Mouse (Mus musculus) adrenal gland, adult 2 months (tissue): ENCODE measurements around the gene Map1a. TPM values are rescaled to one million over a fixed set of nuclear protein-coding genes. Genes with fewer than 3 reads are reported as not detected.

ENCODE experiments used
- DNase-seq: peaks from one replicate; pipeline ENCODE4 v3.0.0; 2021
- polyA plus RNA-seq: library from polyadenylated mRNA; depleted of rRNA; stranded (reverse); fragments of >200 nt; gene quantifications from 2 replicates; pipeline ENCODE4 v1.2.3, GENCODE M21; 2012; rRNA removed
- total RNA-seq, 2 experiments: library from RNA; stranded (reverse); gene quantifications; 2 replicates each; pipeline ENCODE4 v1.2.3; 2021

Gene Map1a
- total and polyA plus RNA-seq, 3 experiments, result 2.4 to 12.1 (median 5.1) TPM

DNA sequence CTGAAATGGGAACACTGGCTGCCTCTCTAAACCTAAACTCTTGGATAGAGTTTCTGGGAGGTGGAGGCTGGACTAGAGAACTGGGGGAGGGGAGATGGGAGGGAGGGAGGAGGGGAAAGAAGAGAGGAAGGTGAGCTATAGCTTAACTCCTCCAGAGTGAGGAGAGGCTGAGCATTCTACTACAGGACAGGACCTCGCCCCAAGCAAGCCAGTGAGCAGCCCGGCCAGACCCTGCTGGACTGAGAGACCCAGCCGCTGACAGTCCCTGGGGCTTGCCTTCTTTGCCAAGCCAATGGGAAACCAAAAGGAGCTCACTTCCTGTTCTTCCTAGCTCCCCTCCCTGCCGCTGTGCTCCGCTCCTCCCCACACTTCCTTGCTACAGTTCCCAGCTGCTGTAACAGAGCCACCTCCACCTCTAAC, 19.6 kb downstream of the Map1a start:
- DNase-seq, result peak; percentile 24

DNA sequence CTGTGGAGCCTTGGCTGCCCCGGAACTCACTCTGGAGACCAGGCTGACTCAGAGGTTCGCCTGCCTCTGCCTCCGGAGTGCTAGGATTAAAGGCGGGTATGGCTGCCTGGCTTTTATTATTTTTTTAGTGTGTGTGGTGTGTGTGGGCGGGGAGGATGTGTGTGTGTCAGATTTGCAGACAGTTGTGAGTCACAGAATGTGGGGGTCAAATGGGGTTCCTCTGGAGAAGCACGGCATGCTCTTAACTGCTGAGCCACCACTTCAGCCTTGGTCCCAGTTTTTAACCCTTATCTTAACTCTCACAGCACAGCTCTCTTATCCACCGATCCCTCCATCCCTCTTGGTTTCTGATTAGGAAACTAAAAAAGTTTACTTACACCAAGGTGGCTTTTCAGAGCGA, 26.9 kb downstream of the Map1a start:
- DNase-seq, result no peak

GRCm38 (mm10) chr2:121323041-121323440, 33.6 kb downstream of the Map1a start:
- no peak for DNase-seq

DNA sequence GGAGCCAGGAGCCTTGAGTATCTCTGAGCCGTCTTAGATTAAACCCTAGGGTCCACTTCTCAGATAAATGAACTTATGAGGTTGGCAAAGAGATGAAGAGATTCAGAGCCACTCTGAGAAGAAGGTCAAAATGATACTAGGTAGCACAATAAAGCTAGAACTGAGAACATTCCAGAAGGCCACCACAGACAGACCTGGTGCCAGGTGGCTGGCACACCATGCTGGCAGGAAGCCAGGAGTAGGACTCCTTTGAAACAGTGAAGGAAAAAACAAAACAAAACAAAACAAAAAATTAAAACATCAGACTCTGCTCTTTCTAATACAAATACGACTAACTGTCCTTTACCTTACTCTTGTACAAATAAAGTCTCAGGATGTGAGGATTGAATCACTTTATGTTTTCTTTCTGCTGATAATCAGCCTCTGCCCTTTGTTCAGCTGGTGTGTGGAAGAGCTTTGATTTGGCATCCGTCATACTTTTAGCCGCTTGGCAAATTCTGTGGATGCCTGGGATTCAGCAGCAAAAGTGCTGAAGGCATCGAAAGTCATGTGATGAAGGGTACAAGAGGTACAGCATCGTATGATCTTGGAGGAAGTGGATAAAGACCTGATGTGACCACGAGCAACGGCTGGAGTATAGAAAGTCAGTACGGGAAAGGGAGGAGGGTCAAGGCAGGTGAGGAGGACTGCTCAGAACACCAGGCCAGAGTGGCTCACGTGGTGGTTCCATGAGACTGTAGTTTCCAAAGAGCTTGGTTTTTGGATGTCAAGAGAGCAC, 34.5 kb downstream of the Map1a start:
- DNase-seq, result no peak

GRCm38 (mm10) chr2:121329492-121329891, 40.1 kb downstream of the Map1a start:
- DNase-seq, result no peak

- no peak for DNase-seq
Measured at GRCm38 (mm10) chr2:121339057-121339456, 49.7 kb downstream of the Map1a start.

DNA sequence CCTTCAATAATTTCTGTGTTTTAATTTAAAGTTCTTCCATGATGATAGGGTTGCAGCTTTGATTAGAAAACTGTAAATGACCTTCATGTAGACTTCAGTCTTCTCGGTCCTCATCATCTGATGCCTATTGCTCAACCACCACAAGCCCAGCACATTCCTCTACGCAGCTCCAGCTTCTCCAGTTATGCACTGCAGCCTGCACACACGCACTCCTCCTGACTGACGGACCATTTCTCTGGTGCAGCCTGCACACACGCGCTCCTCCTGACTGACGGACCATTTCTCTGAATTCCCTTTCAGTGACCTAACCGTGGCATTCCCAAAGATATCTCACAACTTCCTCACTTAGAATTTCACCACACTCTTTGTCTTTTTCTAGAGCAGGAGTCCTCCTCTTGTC, 63.8 kb downstream of the Map1a start:
- peak; percentile 25 for DNase-seq

GRCm38 (mm10) chr2:121354378-121354777, 65.0 kb downstream of the Map1a start:
- no peak for DNase-seq

DNA sequence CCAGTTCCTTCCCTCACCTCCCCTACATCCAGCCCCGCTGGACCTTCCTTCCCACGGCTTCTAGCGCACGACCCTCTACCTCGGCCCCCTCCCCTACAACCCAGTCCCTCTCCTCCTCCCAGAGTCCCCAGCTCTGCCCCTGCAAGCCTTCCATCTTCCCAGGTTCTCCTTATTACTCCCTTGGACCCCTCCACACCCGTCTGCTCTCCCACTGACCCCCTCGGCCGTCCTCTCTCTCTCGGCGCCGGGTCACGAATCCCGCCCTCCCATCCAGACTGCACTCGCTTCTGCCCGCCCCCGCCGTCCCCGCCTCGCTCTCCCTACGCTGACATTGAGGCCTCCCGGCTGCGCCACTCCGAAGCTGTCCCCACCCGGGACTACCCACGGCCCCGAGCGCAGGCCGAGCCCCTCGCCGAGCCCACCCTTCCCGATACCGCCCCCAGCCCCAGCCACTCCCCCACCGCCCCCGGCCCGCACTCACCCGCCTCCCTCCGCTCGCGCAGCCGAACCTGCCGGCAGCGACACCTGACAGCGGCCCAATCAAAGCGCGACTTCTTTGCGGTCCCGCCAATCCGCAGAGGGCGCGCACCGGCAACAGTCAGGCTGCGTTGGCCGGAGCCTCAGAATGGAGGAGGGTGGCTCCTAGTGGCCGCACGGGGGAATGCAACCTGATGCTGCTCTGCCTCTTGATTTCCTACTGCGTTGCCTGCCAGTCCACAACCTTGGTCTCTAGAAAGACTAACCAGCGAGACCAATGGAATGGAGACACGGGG, 65.6 kb downstream of the Map1a start, which contains the start of gene Ppip5k1:
TSS of gene Ppip5k1 (minus strand) at position 577 of the 773 bp plus-strand sequence.
- DNase-seq, result peak; percentile 98

DNA sequence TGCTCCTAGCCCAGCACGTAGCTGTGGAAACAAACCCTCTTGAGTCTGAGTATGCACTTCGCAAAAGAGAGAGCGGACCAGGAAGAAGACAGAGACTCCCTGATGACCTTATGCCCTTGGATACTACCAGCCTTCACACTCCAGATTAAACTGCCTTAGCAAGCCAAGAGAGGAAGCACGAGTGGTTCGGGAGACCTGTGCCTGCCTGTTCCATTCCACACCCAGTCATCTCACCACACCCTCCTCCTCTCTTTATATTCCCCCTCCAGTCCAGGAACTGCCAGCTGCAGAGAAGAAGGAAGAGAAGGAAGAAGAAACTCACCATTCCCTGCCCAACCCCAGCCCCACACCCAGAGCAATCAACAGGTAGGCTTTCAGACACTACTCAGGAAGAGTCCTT, 68.1 kb downstream of the Map1a start, which contains the start of gene Ckmt1:
TSS of gene Ckmt1 (plus strand) at position 221 of the 400 bp plus-strand sequence.
- no peak for DNase-seq

- no peak for DNase-seq
Measured at GRCm38 (mm10) chr2:121357961-121358360, 68.6 kb downstream of the Map1a start.

- DNase-seq, result peak; percentile 56
Measured at GRCm38 (mm10) chr2:121358381-121358780, 69.0 kb downstream of the Map1a start.

DNA sequence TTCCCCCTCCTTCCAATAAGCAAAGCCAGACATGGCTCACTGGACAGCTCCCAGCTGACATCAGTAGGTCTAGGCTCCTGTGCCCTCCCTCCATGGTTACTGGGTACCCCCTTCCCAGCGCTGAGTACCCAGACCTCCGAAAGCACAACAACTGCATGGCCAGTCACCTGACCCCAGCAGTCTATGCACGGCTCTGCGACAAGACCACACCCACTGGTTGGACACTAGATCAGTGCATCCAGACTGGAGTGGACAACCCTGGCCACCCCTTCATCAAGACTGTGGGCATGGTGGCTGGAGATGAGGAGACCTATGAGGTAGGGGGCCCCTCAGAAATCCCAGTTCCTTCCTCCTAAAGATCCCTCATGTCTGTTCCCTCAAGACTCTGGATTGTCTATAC, 70.1 kb downstream of the Map1a start:
- no peak for DNase-seq

Other genes starting within 250 kb of the Map1a start
- gene Tgm5, start 203.8 kb upstream of the Map1a start, total RNA-seq, result under 1 TPM in 1 of 2 experiments, not detected in 1; 0.12 TPM
- not detected in 2 replicates for gene Tgm5, start 203.8 kb upstream of the Map1a start, polyA plus RNA-seq
- not detected for gene Tgm7, start 179.8 kb upstream of the Map1a start, total RNA-seq
- not detected in 2 replicates for gene Tgm7, start 179.8 kb upstream of the Map1a start, polyA plus RNA-seq
- 10 to 100 TPM; 19.1 to 20.6 TPM for gene Adal, start 149.2 kb upstream of the Map1a start, total RNA-seq
- gene Adal, start 149.2 kb upstream of the Map1a start, polyA plus RNA-seq, result 11.7 and 12.8 TPM in 2 replicates
- 10 to 100 TPM in 1 of 2 experiments, 1 to 10 TPM in 1; 7.0 to 11.8 TPM for gene Lcmt2, start 148.9 kb upstream of the Map1a start, total RNA-seq
- gene Lcmt2, start 148.9 kb upstream of the Map1a start, polyA plus RNA-seq, result 17.9 and 18.1 TPM in 2 replicates
- 10 to 100 TPM; 38.6 to 42.4 TPM for gene Tubgcp4, start 118.9 kb upstream of the Map1a start, total RNA-seq
- 28.4 and 42.1 TPM in 2 replicates for gene Tubgcp4, start 118.9 kb upstream of the Map1a start, polyA plus RNA-seq
- gene Zscan29, start 118.5 kb upstream of the Map1a start, total RNA-seq, result 10 to 100 TPM; 13.5 to 19.6 TPM
- gene Zscan29, start 118.5 kb upstream of the Map1a start, polyA plus RNA-seq, result 2.6 and 3.1 TPM in 2 replicates
- gene Trp53bp1, start 18.2 kb upstream of the Map1a start, total RNA-seq, result 10 to 100 TPM; 52.2 to 67.9 TPM
- gene Trp53bp1, start 18.2 kb upstream of the Map1a start, polyA plus RNA-seq, result 25.1 and 33.4 TPM in 2 replicates
- gene Ppip5k1, start 65.8 kb downstream of the Map1a start, total RNA-seq, result 10 to 100 TPM; 51.4 to 56.9 TPM
- 36.7 and 41.0 TPM in 2 replicates for gene Ppip5k1, start 65.8 kb downstream of the Map1a start, polyA plus RNA-seq
- gene Ckmt1, start 68.1 kb downstream of the Map1a start, total RNA-seq, result 10 to 100 TPM in 1 of 2 experiments, 1 to 10 TPM in 1; 6.9 to 14.2 TPM
- 9.2 and 11.5 TPM in 2 replicates for gene Ckmt1, start 68.1 kb downstream of the Map1a start, polyA plus RNA-seq
- under 1 TPM in 1 of 2 experiments, not detected in 1; 0.31 TPM for gene Strc, start 97.6 kb downstream of the Map1a start, total RNA-seq
- gene Strc, start 97.6 kb downstream of the Map1a start, polyA plus RNA-seq, result 0.07 and 0.16 TPM in 2 replicates
- 100 to 1,000 TPM; 385 to 421 TPM for gene Pdia3, start 124.2 kb downstream of the Map1a start, total RNA-seq
- 1,644 and 2,044 TPM in 2 replicates for gene Pdia3, start 124.2 kb downstream of the Map1a start, polyA plus RNA-seq
- 1 to 10 TPM; 1.5 to 2.4 TPM for gene Catsper2, start 124.2 kb downstream of the Map1a start, total RNA-seq
- gene Catsper2, start 124.2 kb downstream of the Map1a start, polyA plus RNA-seq, result 0.65 and 0.95 TPM in 2 replicates
- gene Ell3, start 154.7 kb downstream of the Map1a start, total RNA-seq, result under 1 TPM; 0.35 to 0.63 TPM
- gene Ell3, start 154.7 kb downstream of the Map1a start, polyA plus RNA-seq, result 0.20 and 0.23 TPM in 2 replicates
- 100 to 1,000 TPM; 272 to 371 TPM for gene Serf2, start 159.6 kb downstream of the Map1a start, total RNA-seq
- 275 and 332 TPM in 2 replicates for gene Serf2, start 159.6 kb downstream of the Map1a start, polyA plus RNA-seq
- gene Hypk, start 163.7 kb downstream of the Map1a start, total RNA-seq, result 10 to 100 TPM; 15.7 to 25.5 TPM
- gene Hypk, start 163.7 kb downstream of the Map1a start, polyA plus RNA-seq, result 2.2 and 3.0 TPM in 2 replicates
- gene Serinc4, start 167.2 kb downstream of the Map1a start, total RNA-seq, result under 1 TPM in 1 of 2 experiments, not detected in 1; 0.21 TPM
- gene Serinc4, start 167.2 kb downstream of the Map1a start, polyA plus RNA-seq, result 0.16 and 0.20 TPM in 2 replicates
- gene Mfap1b, start 184.5 kb downstream of the Map1a start, total RNA-seq, result 10 to 100 TPM; 37.2 to 38.7 TPM
- gene Mfap1b, start 184.5 kb downstream of the Map1a start, polyA plus RNA-seq, result 0.89 and 0.98 TPM in 2 replicates
- gene Mfap1a, start 217.1 kb downstream of the Map1a start, total RNA-seq, result 10 to 100 TPM; 30.0 to 37.3 TPM
- 0.68 and 0.79 TPM in 2 replicates for gene Mfap1a, start 217.1 kb downstream of the Map1a start, polyA plus RNA-seq
- gene Wdr76, start 217.1 kb downstream of the Map1a start, total RNA-seq, result 1 to 10 TPM; 2.6 to 5.4 TPM
- 0.46 and 0.66 TPM in 2 replicates for gene Wdr76, start 217.1 kb downstream of the Map1a start, polyA plus RNA-seq